Mouse (Mus musculus): Measurements from ENCODE around the gene Ap3b1. TPM values are rescaled to one million over a fixed set of nuclear protein-coding genes. Genes with fewer than 3 reads are reported as not detected.
A peak's percentile ranks its signal among the peaks of the same experiment; 100 is the strongest.

Gene Ap3b1
- polyA plus RNA-seq, 1 experiment, result 44.7 TPM

DNA sequence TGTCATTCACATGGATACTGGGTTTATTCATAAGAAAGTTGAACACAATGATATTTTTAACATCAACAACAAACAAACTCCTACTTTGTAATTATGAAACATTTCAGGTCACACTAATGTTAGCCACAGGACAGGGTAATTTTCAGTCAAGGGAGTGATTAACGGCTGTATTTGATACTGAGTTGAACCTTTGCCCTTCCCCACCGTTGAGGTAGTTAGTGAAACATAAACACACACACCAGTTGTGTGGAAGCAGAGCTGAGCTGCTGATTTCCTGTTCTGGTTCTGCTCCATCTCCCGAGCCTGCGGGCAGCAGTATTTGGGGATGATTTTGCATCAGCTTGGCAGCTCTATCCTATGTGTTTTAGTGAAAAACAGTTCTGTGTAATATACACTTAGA, 88.2 kb downstream of the Ap3b1 start:
- DNase-seq (ENCODE audit: extremely low spot score in 1 of 2, low spot score in 1 of 2), result no peak

DNA sequence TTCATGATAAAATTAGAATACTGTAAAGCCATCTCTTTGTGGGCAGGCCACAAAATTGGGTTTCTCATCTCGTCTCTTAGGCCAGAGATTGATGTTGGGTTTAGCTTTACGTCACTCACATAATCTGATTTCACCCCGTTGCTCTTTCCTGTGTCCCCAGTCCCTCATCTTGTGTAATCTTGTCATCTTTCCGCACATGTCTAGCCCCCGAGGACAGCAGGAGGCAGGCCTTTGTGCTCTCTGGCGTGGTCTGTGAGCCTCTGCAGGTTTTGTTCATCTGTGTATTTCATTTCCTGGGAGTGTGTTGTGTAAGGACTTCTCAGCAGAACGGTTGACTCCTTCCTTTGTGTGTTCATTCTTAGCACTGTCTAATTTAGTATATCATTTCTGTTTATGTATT, 90.8 kb downstream of the Ap3b1 start:
- no peak for DNase-seq (ENCODE audit: extremely low spot score in 1 of 2, low spot score in 1 of 2)

DNA sequence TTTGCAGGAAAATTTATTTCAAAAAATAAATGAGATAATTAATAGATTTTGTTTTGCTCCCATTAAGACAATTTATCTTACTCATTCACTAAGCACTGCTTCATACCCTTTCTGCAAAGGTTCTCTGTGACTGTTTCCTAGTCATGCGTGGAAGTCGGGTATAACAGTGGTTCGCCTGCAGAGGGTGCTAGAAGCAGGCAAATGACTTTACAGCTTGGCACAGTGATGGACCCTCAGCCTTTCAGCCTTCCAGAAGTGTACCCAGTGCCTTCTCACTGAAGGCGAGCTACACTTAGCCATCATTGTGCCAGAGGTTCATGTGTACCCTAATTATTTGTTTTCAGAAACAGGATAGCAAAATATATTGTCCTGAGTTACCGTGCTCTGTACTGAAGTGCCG, 92.5 kb downstream of the Ap3b1 start:
- DNase-seq (ENCODE audit: extremely low spot score in 1 of 2, low spot score in 1 of 2), result peak; percentile 8 to 62

GRCm38 (mm10) chr13:94454131-94454530, 95.4 kb downstream of the Ap3b1 start:
- DNase-seq (ENCODE audit: extremely low spot score in 1 of 2, low spot score in 1 of 2), result no peak

- no peak for DNase-seq (ENCODE audit: extremely low spot score in 1 of 2, low spot score in 1 of 2)
Observed at GRCm38 (mm10) chr13:94459143-94459542, 100.4 kb downstream of the Ap3b1 start.

DNA sequence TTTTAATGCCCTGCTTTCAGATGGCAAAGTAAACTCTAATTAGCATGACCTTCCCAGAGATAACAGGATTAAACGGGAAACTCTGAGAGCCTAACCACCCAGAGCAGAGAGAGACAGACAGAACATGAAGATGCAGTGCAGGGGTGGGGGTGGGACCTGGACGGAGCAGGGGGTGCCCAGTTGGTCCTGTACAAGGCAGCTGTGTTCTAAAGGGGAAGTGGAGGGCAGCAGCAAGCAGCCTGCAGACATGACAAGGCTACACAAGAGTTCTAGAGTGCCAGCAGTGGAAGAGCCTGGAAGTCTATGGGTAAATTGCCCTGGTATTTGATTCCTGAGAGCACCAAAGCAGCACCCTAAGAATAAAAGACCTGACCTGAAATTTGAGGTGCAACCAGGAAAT, 105.5 kb downstream of the Ap3b1 start:
- no peak for DNase-seq (ENCODE audit: extremely low spot score in 1 of 2, low spot score in 1 of 2)

DNA sequence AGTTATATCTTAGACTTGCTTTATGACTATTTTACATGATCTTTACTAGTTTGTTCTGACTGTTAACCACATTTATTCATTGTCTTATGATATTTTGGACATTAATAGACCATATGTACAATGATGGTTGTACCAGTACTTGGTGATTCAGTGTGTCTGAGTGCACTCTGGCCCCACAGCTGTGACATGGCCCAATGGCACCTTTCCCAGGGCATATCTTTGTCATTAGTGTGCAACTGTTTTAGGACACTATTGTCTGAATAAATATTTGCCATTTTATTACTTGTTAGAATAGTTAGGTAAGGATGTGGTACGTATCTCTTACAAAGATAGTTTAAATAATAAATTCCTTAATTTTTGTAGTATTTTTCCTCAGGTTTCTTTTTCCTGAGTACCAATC, 109.8 kb downstream of the Ap3b1 start:
- no peak for DNase-seq (ENCODE audit: extremely low spot score in 1 of 2, low spot score in 1 of 2)

DNA sequence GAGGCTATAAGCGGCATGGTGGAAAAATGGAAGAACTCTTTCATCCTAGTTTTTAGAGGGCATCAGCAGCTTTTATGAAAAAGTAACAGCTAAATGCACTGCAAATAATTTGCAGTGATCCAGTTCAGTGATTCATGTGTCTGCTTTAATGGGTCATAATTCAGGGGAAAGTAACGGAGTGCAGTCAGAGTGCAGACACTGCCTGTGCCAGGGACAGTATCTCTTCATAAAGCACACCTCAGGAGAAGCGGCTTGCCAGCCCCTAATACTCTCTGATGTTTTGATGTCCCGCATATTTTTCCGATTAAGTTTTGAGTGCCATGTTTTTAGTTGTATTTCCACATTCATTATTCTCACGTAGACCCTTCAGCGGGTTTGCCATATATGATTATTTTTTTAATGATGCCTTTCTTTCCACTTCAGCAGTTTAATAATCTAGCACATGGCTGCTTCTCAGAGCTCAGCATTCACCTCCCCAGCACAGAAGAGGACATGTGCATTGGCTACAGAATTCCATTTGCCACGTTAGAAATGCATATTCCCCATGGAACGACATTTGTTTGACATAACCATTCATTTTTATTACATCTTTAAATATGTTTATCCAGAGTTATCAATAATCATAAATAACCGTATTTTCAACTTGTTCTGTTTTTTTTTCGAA, 112.4 kb downstream of the Ap3b1 start:
- DNase-seq (ENCODE audit: extremely low spot score in 1 of 2, low spot score in 1 of 2), result no peak

GRCm38 (mm10) chr13:94476208-94476607, 117.4 kb downstream of the Ap3b1 start:
- no peak for DNase-seq (ENCODE audit: extremely low spot score in 1 of 2, low spot score in 1 of 2)

DNA sequence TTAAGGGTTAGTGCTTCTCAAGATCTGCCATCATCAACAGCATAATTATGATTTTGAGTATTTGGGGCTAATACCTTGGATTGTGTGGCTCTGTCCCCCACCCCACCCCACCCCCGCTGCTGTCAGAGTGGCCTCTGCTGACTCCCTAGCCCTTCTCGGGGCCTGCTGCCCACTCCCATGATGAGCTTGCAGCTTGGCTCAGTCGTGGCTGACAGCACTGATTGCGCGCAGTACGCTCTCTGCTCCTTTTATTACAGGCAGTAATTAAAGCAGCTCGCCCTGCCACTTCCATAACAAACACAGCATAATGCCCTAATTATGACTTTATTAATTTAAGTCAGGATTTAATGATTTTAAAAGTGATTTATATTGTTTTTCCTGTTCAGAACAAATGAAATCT, 121.5 kb downstream of the Ap3b1 start:
- DNase-seq (ENCODE audit: extremely low spot score in 1 of 2, low spot score in 1 of 2), result no peak

GRCm38 (mm10) chr13:94490684-94491083, 131.9 kb downstream of the Ap3b1 start:
- DNase-seq (ENCODE audit: extremely low spot score in 1 of 2, low spot score in 1 of 2), result peak in 1 of 2 experiments; percentile 33

DNA sequence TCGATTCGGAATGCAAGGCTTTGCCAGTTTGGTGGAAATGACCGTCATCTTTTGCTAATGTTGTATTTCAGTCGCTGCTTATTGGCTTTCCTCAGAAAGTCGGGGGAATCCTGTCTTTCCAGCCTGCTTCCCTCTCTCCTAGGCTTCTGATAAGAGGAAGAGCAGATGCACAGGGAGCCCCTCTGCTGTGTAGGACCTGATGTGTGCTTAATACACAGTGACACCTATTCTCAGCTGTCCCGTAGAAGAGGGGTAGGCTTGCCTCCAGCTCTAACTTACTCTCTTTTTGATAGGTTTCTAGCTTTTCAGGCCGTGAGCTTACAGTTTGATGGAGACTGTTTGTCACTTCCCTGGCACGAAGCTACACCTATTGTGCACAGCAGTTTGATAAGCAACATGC, 132.4 kb downstream of the Ap3b1 start:
- DNase-seq (ENCODE audit: extremely low spot score in 1 of 2, low spot score in 1 of 2), result no peak

- no peak for DNase-seq (ENCODE audit: extremely low spot score in 1 of 2, low spot score in 1 of 2)
Observed at GRCm38 (mm10) chr13:94497521-94497920, 138.8 kb downstream of the Ap3b1 start.

GRCm38 (mm10) chr13:94506411-94506810, 147.7 kb downstream of the Ap3b1 start:
- DNase-seq (ENCODE audit: extremely low spot score in 1 of 2, low spot score in 1 of 2), result peak; percentile 11 to 30

DNA sequence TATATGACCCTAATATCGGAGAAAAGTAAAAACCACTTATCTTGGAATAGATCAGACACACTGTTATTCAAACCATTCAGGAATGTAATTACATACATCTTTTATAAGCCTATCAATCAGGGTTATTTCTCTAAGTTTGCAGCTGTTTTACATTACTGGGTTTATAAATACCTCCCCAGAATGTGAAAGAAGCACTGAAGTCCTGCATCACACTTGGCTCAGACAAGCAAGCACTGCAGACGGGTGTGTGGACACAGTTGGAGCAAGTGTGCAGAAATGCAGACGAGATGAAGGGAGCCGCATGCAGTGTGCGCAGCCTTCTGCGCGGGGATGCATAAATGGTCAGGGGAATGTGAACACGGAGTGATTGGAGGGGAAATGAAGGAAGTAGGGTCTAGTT, 149.6 kb downstream of the Ap3b1 start:
- DNase-seq (ENCODE audit: extremely low spot score in 1 of 2, low spot score in 1 of 2), result no peak

DNA sequence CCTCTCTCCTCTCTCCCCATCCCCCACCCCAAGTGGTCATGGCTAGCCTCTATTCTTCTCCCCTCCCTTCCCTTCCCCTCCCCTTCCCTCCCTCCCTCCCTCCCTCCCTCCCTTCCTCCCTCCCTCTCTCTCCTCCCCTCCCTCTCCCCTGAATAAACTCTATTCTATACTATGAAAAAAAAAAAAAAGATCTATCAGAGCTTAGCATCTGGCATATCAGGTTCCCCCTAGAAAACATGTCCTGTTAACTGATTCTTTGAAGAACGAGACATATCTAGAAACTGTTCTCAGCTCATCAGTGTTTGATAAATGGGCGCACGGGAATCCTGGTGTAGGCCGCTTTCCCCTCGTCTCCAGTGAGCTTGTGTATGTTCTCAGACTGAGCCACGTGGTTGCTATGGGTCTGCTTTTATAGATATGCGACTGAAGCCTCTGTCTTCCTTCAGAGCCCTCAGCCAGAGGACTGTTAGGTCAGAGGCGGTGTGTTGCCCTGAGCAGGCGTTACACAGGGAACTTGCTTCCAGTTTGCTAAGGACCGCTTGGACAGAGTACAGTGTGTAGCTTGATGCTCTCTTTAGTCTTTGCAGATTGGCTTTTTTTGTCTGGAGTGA, 154.5 kb downstream of the Ap3b1 start:
- no peak for DNase-seq (ENCODE audit: extremely low spot score in 1 of 2, low spot score in 1 of 2)

- no peak for DNase-seq (ENCODE audit: extremely low spot score in 1 of 2, low spot score in 1 of 2)
Observed at GRCm38 (mm10) chr13:94513898-94514297, 155.1 kb downstream of the Ap3b1 start.

DNA sequence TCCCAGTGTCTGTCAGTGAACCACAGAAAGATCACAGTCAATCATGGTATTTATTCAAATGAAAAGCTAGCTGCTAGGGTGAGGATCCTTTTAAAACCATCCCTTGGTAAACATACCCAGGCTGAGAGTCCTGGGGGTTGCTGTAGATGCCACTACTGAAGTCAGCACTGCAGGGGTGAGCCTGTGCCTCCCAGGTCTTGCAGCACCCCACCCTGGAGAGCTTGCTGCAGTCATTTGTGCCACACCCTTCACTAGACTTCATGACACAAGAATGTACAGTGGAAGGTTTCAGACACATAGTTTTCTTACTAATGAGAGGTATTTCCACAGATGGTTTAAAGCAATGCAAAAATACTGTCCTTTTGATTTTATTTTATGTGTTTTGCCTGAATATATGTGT, 156.2 kb downstream of the Ap3b1 start:
- DNase-seq (ENCODE audit: extremely low spot score in 1 of 2, low spot score in 1 of 2), result no peak

- DNase-seq (ENCODE audit: extremely low spot score in 1 of 2, low spot score in 1 of 2), result no peak
Observed at GRCm38 (mm10) chr13:94516532-94516931, 157.8 kb downstream of the Ap3b1 start.

DNA sequence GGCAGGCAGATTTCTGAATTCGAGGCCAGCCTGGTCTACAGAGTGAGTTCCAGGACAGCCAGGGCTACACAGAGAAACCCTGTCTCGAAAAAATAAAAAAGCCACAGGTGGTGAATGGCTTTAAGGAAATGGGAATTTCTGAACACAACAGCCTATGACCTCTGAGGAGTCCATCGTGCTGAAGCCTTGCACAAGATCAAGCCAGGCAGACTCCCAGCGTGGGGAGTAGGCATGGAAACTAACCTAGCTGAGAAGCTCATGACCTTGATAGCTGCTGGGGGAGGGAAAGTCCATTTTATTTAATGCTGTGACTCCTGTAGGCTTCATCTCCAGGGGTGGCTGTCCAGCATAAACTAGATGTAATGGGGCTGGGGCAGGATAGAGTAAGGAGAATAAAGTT, 159.4 kb downstream of the Ap3b1 start:
- no peak for DNase-seq (ENCODE audit: extremely low spot score in 1 of 2, low spot score in 1 of 2)

- DNase-seq (ENCODE audit: extremely low spot score in 1 of 2, low spot score in 1 of 2), result no peak
Observed at GRCm38 (mm10) chr13:94519276-94519675, 160.5 kb downstream of the Ap3b1 start.

DNA sequence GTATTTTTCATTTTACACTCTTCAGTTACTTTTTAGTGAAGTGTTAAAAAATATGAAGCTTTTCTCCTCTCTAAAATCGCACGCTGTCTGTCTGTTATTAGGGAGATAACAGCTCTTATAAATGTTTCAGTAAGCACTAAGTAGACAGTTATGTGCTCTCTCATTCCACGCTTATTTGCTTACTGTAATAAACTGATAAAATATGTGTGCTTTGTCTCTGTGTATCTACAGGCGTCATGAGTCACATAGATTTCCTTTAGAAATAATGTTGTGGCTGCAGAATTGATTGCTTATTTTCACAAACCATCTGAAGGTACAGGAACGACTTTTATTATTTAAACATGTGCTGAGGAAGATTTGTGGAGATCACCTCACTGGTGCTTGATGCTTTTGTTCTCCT, 164.5 kb downstream of the Ap3b1 start:
- DNase-seq (ENCODE audit: extremely low spot score in 1 of 2, low spot score in 1 of 2), result no peak
